Mouse (Mus musculus) forebrain, embryonic 13.5 days (tissue): ENCODE measurements around the gene Trim66. TPM values are rescaled to one million over a fixed set of nuclear protein-coding genes. Genes with fewer than 3 reads are reported as not detected.
A peak's percentile ranks its signal among the peaks of the same experiment; 100 is the strongest.

Experiments used
- ATAC-seq: fragments of 200-750 bp; cut with Nextera tagmentation; 2 replicates; pipeline ENCODE4 v1.8.0; 2017
- H3K27ac ChIP-seq: fragments of 300-500 bp; sonication (generic); 2 replicates; pipeline ENCODE4 v1.5.1; 2015; ENCODE audit warnings: inconsistent platforms, mild to moderate bottlenecking, moderate library complexity
- H3K27me3 ChIP-seq: fragments of 300-500 bp; sonication (generic); 2 replicates; pipeline ENCODE4 v1.6.1; 2015; ENCODE audit warnings: mild to moderate bottlenecking, inconsistent platforms
- H3K36me3 ChIP-seq: fragments of 300-500 bp; sonication (generic); 2 replicates; pipeline ENCODE4 v1.6.1; 2015; ENCODE audit warnings: mild to moderate bottlenecking, inconsistent platforms; ENCODE audit not compliant: poor library complexity, severe bottlenecking
- H3K4me1 ChIP-seq: fragments of 300-500 bp; sonication (generic); 2 replicates; pipeline ENCODE4 v1.6.1; 2015; ENCODE audit warnings: inconsistent platforms
- H3K4me2 ChIP-seq: fragments of 300-500 bp; sonication (generic); 2 replicates; pipeline ENCODE4 v1.6.1; 2015; ENCODE audit warnings: inconsistent platforms, mild to moderate bottlenecking, moderate library complexity
- H3K4me3 ChIP-seq: fragments of 300-500 bp; sonication (generic); 2 replicates; pipeline ENCODE4 v1.5.1; 2015; ENCODE audit warnings: mild to moderate bottlenecking, inconsistent platforms
- H3K9ac ChIP-seq: fragments of 300-500 bp; sonication (generic); 2 replicates; pipeline ENCODE4 v1.6.1; 2015; ENCODE audit warnings: mild to moderate bottlenecking, inconsistent platforms
- H3K9me3 ChIP-seq: fragments of 300-500 bp; sonication (generic); replicated peaks from 2 replicates; pipeline ENCODE4 v1.6.1; 2016; ENCODE audit warnings: inconsistent platforms
- WGBS: fragments of 180-500 bp; shearing (Covaris S2); methylation state at CpG from one replicate; pipeline ENCODE4 v1.1.7; 2015; 5-methylcytosine and 5-hydroxymethylcytosine counted together
- polyA plus RNA-seq: library from polyadenylated mRNA; unstranded; fragments of >200 nt; fragmentation: Nextera tagmentation; extraction: Ambion mirVana; gene quantifications from 2 replicates; pipeline ENCODE4 v1.2.1, GENCODE M21; 2015

Trim66 gene
- polyA plus RNA-seq: 0.34 and 0.46 TPM in 2 replicates

DNA sequence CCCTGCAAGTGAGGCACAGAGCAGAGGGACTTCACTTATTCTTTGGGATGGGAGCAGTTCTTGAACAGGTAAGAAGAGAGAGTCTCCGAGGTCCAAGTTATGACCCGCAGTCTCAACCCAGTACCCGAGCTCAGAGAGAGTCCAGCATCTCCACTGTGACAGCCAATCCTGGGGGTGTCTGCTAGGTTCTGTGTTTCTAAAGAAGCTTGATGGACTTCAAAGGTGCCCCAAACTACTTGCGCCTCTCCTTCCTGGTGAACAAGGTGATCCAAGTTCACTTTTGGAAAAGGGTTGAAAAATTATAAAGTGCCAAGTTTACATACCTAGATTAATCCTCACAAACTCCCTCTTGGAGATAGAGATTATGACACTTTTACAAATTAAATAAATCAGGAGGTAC is at the start of gene Trim66:
Gene Trim66 (minus strand): TSS at position 101 of the 400 bp plus-strand sequence.
- 81% methylated on average over 4 of the region's 4 CpGs for WGBS
- no peaks in the 10 kb centered on the region for H3K27me3 ChIP-seq
- no peaks in the 10 kb centered on the region for H3K36me3 ChIP-seq
- ATAC-seq: no peak
- 0 out of 2 replicates have a peak within 1 kb of the TSS, but pooled peaks have one; percentile 21 for H3K9ac ChIP-seq
- H3K27ac ChIP-seq: peak within 1 kb of the TSS; percentile 31; the same call in 1 of the 2 replicates
- H3K4me3 ChIP-seq: no peak within 1 kb of the TSS
- no peaks in the 10 kb centered on the region for H3K9me3 ChIP-seq
- peaks cover 14% of the 10 kb centered on the region for H3K4me1 ChIP-seq
- H3K4me2 ChIP-seq: peak within 1 kb of the TSS; percentile 11

- ATAC-seq: no peak
- Histone ChIP-seq H3K27ac (no peak overlapping the region), H3K4me1 (peaks cover 6% of the 10 kb centered on the region; the same call in 1 of the 2 replicates), H3K4me3 (no peak overlapping the region), H3K36me3 (0 out of 2 replicates have a peak, but pooled peaks cover 5% of the 10 kb centered on the region), H3K9ac (no peak overlapping the region), H3K9me3 (no peaks in the 10 kb centered on the region), H3K27me3 (no peaks in the 10 kb centered on the region), H3K4me2 (no peak overlapping the region)
- 93% methylated on average over 5 of the region's 5 CpGs for WGBS
Observed at GRCm38 (mm10) chr7:109546726-109547125, 38.8 kb upstream of the Trim66 start.

DNA sequence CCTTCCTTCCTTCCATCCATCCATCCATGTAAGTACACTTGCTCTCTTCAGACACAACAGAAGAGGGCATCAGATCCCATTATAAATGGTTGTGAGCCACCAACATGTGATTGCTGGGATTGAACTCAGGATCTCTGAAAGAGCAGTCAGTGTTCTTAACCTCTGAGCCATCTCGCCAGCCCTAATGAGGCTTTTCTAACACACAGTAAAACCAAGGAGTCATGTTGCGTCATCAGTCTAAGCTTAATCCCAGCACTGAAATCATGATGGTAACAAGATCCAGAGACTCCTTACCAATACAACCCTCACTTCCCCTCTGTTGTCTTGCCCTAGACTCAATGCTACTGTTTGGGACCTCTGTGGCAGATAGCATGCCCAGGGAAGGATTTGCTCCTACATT is 38.3 kb upstream of the Trim66 start:
- H3K9ac ChIP-seq: no peak overlapping the region
- H3K4me3 ChIP-seq: no peak overlapping the region
- H3K27me3 ChIP-seq: no peaks in the 10 kb centered on the region
- no peak overlapping the region for H3K27ac ChIP-seq
- no peaks in the 10 kb centered on the region for H3K9me3 ChIP-seq
- H3K4me1 ChIP-seq: peaks cover 6% of the 10 kb centered on the region; the same call in 1 of the 2 replicates
- no peak overlapping the region for H3K4me2 ChIP-seq
- ATAC-seq: no peak
- WGBS: 88% methylated on average over 2 of the region's 2 CpGs
- H3K36me3 ChIP-seq: 0 out of 2 replicates have a peak, but pooled peaks cover 5% of the 10 kb centered on the region

GRCm38 (mm10) chr7:109545255-109545993 is 37.5 kb upstream of the Trim66 start:
- no peak overlapping the region for H3K9ac ChIP-seq
- H3K9me3 ChIP-seq: no peaks in the 10 kb centered on the region
- 75% methylated on average over 10 of the region's 10 CpGs for WGBS
- no peaks in the 10 kb centered on the region for H3K27me3 ChIP-seq
- H3K4me1 ChIP-seq: peaks cover 6% of the 10 kb centered on the region; the same call in 1 of the 2 replicates
- ATAC-seq: no peak
- H3K4me2 ChIP-seq: no peak overlapping the region
- H3K36me3 ChIP-seq: 0 out of 2 replicates have a peak, but pooled peaks cover 5% of the 10 kb centered on the region
- H3K4me3 ChIP-seq: no peak overlapping the region
- H3K27ac ChIP-seq: no peak overlapping the region

- no peak overlapping the region for H3K4me2 ChIP-seq
- no peaks in the 10 kb centered on the region for H3K27me3 ChIP-seq
- H3K4me1 ChIP-seq: peaks cover 6% of the 10 kb centered on the region; the same call in 1 of the 2 replicates
- H3K9me3 ChIP-seq: no peaks in the 10 kb centered on the region
- 0 out of 2 replicates have a peak, but pooled peaks cover 5% of the 10 kb centered on the region for H3K36me3 ChIP-seq
- H3K27ac ChIP-seq: no peak overlapping the region
- H3K4me3 ChIP-seq: no peak overlapping the region
- no peak for ATAC-seq
- no peak overlapping the region for H3K9ac ChIP-seq
- 75% methylated on average over 5 of the region's 5 CpGs for WGBS
Observed at GRCm38 (mm10) chr7:109544792-109545191, 36.9 kb upstream of the Trim66 start.

DNA sequence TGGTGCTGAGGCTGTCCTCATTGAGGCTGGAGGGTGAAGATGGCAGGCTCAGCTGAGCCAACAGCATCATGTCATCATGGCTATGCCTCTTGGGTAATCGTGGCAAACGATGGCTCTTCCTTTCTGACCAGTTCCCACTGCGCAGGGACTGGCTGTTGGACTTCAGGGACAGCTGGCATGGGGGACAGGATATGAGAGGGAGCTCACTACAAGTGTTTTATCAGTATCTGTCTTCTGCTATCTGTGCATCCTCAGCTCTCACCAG is 34.4 kb upstream of the Trim66 start:
- H3K4me1 ChIP-seq: peaks cover 6% of the 10 kb centered on the region; the same call in 1 of the 2 replicates
- H3K27ac ChIP-seq: no peak overlapping the region
- H3K4me2 ChIP-seq: no peak overlapping the region
- no peak for ATAC-seq
- no peak overlapping the region for H3K9ac ChIP-seq
- H3K36me3 ChIP-seq: peaks cover 9% of the 10 kb centered on the region; the same call in 1 of the 2 replicates
- 87% methylated on average over 3 of the region's 3 CpGs for WGBS
- no peaks in the 10 kb centered on the region for H3K9me3 ChIP-seq
- no peaks in the 10 kb centered on the region for H3K27me3 ChIP-seq
- H3K4me3 ChIP-seq: no peak overlapping the region

GRCm38 (mm10) chr7:109541609-109542363 is 33.9 kb upstream of the Trim66 start:
- H3K4me3 ChIP-seq: no peak overlapping the region

GRCm38 (mm10) chr7:109540902-109541301 is 33.0 kb upstream of the Trim66 start:
- Histone ChIP-seq H3K27me3 (no peaks in the 10 kb centered on the region), H3K9me3 (no peaks in the 10 kb centered on the region), H3K4me3 (no peak overlapping the region), H3K4me2 (no peak overlapping the region), H3K9ac (no peak overlapping the region), H3K36me3 (peaks cover 9% of the 10 kb centered on the region; the same call in 1 of the 2 replicates), H3K4me1 (peaks cover 20% of the 10 kb centered on the region), H3K27ac (no peak overlapping the region)
- no peak for ATAC-seq

More at GRCm38 (mm10) chr7:109541609-109542363, 33.9 kb upstream of the Trim66 start:
- Histone ChIP-seq H3K9ac (no peak overlapping the region), H3K4me2 (no peak overlapping the region), H3K27ac (no peak overlapping the region), H3K27me3 (no peaks in the 10 kb centered on the region), H3K9me3 (no peaks in the 10 kb centered on the region), H3K4me1 (peaks cover 11% of the 10 kb centered on the region), H3K36me3 (peaks cover 9% of the 10 kb centered on the region; the same call in 1 of the 2 replicates)
- 95% methylated on average over 10 of the region's 10 CpGs for WGBS
- no peak for ATAC-seq

DNA sequence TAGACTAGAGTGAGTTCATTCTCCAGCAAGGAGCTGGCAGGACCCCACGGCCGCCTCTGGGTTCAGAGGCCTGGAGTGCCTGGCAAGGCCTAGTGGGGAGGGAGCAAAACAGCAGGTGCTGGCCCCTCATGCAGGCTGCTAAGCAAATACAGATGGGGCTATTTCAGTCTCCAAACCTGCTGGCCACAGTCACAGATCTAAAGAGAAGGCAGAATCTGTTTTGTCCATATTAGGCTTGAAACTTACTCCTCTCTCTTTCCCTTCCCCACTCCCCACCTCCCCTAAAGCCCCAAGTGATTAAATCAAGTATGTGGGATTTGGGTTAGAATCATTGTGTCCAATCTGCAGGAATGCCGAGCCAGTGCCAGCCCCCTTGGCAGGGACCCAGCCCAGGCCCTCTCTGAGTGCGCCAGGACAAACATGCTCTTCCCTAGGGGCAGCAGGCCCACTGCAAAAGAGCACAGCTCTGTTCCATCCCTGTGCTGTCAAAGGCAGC is 28.6 kb upstream of the Trim66 start:
- Histone ChIP-seq H3K4me1 (peaks cover 20% of the 10 kb centered on the region), H3K4me3 (no peak overlapping the region), H3K36me3 (peaks cover 11% of the 10 kb centered on the region; the same call in 1 of the 2 replicates), H3K27ac (peak overlapping the region; percentile 82), H3K9me3 (no peaks in the 10 kb centered on the region), H3K9ac (peak overlapping the region; percentile 34; the same call in 1 of the 2 replicates), H3K27me3 (no peaks in the 10 kb centered on the region), H3K4me2 (no peak overlapping the region)
- 27% methylated on average over 4 of the region's 4 CpGs for WGBS
- peak; percentile 92 for ATAC-seq

GRCm38 (mm10) chr7:109534921-109535320 is 27.0 kb upstream of the Trim66 start:
- H3K27ac ChIP-seq: no peak overlapping the region
- H3K4me3 ChIP-seq: no peak overlapping the region
- peaks cover 11% of the 10 kb centered on the region; the same call in 1 of the 2 replicates for H3K36me3 ChIP-seq
- H3K9me3 ChIP-seq: no peaks in the 10 kb centered on the region
- H3K4me2 ChIP-seq: no peak overlapping the region
- H3K9ac ChIP-seq: no peak overlapping the region
- WGBS: 100% methylated on average over 3 of the region's 3 CpGs
- H3K27me3 ChIP-seq: no peaks in the 10 kb centered on the region
- ATAC-seq: no peak
- peaks cover 20% of the 10 kb centered on the region for H3K4me1 ChIP-seq

GRCm38 (mm10) chr7:109533888-109534287 is 26.0 kb upstream of the Trim66 start:
- Histone ChIP-seq H3K36me3 (0 out of 2 replicates have a peak, but pooled peaks cover 7% of the 10 kb centered on the region), H3K4me3 (no peak overlapping the region), H3K27ac (no peak overlapping the region), H3K27me3 (no peaks in the 10 kb centered on the region), H3K4me1 (peaks cover 20% of the 10 kb centered on the region), H3K9me3 (no peaks in the 10 kb centered on the region), H3K4me2 (no peak overlapping the region), H3K9ac (0 out of 2 replicates have a peak overlapping the region, but pooled peaks have one; percentile 5)
- no peak for ATAC-seq
- WGBS: 90% methylated on average over 4 of the region's 4 CpGs

GRCm38 (mm10) chr7:109533129-109533528 is 25.2 kb upstream of the Trim66 start:
- WGBS: 74% methylated on average over 4 of the region's 4 CpGs
- no peak for ATAC-seq
- Histone ChIP-seq H3K4me3 (no peak overlapping the region), H3K27me3 (no peaks in the 10 kb centered on the region), H3K9me3 (no peaks in the 10 kb centered on the region), H3K4me2 (no peak overlapping the region), H3K9ac (no peak overlapping the region), H3K36me3 (peaks cover 7% of the 10 kb centered on the region; the same call in 1 of the 2 replicates), H3K4me1 (peaks cover 20% of the 10 kb centered on the region), H3K27ac (no peak overlapping the region)
